Mouse (Mus musculus): ENCODE measurements at regions not wholly inside any gene's neighbourhood (a gene's known extent, or its start where the extent isn't known, plus 50 kb on each side); places are given as distances from the start of the nearest gene placed in this dataset.

GRCm38 (mm10) chr9:30766171-30766570 is 156.1 kb downstream of the Adamts15 start:
- no peak for TF ChIP-seq POLR2A (IDR thresholded peaks at IDR 0.05; ENCODE audit: insufficient read depth, low read depth, low read length)
- TF ChIP-seq CTCF (IDR thresholded peaks at IDR 0.05; ENCODE audit: insufficient read depth, low read depth, low read length) = no peak

Measured in olfactory bulb, adult 2 months (tissue).